Mouse (Mus musculus): ENCODE data around the gene Ankrd39.

The Ankrd39 gene

DNA sequence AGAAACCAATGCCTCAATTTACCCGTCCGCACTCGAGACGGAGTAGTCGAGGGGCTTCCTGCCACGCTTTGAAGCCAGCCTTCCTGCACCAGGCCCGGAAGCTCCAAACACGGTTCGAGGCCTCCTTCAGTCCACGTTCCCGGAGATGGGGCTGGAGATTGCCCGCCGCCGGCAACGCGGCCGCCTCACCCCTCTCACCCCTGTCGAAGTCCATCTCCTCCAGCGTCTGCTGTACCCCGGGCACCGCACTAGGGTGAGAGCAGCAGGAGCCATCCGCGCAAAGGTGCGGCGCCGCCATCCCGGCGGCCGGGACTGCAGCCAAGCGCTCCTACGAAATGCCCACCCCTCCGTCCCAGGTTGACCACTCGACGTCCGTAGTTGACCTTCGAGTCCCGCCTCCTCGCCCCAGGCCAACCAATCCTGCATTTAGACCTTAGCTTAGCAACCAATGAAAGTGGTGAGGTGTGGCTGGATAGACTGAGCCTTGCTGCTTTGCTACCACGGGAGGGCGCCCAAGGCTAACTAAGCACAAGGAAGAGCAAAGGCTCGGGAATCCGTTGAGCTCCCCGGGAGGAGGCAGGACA is at the start of gene Ankrd39:
Gene Ankrd39 (minus strand): TSS at position 558 of the 584 bp plus-strand sequence.
- DNase-seq (ENCODE audit: low spot score), result peak; percentile 99

DNA sequence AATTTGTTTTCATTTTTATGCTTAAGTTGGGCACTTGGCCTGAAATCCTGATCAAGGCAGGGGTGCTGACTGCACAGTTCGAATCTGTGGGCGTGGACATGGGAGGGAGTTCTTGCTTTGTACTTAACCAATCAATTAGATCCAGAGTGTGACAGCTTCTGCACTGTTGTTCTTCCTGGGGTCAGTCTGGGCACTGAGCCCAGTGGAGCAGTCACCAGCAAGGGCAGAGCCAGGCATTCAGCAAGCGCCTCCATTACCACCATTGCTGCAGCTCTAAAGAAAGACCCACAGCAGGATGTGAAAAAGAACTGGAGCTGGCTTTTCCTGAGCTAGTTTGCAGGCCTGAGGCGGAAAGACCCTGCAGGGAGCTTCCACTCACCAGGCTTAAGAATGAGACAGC is 48.9 kb upstream of the Ankrd39 start:
- peak; percentile 70 for DNase-seq (ENCODE audit: low spot score)

DNA sequence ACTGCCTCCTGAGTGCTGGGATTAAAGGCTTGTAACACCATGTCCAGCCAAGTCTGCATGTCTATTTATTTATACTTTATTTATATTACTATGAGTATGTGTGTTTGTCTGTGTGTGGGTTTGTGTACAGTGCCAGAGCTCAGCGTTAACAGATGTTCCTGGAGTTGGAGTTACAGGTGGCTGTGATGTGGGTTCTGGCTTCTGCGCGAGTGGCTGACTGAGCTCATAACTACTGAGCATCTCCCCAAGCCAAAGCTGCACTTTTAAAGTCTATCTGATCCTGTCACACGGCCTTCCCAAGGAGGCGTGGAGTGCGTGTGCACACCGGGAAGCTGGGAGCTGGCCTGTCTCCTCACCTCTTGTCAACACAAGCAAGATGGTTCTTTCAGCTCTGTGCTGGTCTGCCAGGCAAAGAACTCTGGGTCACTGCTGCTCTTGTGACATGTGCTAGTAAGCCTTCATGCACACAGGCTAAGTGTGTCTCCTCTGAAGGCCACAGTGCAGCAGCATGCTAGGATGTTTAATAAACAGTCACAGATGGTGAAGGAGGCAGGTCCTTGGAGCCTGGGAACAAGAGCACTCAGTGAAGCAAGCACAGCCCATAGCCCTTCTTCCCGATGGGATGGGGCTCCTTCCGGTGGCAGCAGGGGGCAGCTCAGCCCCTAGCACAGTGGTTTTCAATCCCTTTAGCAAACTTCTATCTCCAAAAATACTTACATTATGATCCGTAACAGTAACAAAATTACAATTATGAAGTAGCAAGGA is 48.1 kb upstream of the Ankrd39 start:
- peak; percentile 46 for DNase-seq (ENCODE audit: low spot score)

DNA sequence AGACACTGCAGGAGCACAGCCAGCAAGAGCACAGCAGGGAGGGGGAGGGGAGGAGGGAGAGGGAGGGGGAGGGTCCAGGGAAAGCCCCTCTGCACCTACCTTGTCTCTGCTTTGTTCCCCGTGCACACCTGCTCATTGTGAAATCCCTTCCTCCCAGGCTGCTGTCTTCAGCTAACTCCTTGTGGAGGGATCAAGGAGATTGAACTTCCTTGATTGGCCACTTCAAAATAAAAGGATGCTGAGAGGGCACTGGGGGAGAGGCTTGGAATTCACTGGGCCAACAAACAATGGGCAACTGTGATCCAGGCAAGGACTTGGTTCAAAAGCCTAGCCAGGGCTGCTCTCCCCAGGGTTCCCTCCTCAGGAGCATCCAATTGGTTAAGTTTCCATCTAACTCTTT is 45.9 kb upstream of the Ankrd39 start:
- no peak for DNase-seq (ENCODE audit: low spot score)

DNA sequence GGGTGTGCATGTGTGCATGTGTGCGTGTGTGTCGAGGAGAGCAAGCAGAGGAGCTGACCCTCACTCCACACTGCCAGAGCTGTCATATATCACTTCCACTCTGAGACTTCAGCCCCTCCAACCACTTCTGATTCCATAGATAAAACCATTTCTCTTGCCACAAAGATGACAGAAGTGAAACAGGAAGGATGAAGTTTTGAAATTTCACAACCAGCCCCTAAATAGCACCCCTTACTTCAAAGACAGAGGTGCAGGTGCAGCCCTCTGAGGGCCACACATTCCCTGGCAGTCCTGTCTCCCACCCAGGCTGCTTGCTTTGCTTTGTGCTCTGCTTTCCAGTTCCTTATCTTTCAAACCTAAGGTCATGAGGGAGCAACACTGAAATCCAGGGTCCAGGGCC is 44.2 kb upstream of the Ankrd39 start:
- no peak for DNase-seq (ENCODE audit: low spot score)

DNA sequence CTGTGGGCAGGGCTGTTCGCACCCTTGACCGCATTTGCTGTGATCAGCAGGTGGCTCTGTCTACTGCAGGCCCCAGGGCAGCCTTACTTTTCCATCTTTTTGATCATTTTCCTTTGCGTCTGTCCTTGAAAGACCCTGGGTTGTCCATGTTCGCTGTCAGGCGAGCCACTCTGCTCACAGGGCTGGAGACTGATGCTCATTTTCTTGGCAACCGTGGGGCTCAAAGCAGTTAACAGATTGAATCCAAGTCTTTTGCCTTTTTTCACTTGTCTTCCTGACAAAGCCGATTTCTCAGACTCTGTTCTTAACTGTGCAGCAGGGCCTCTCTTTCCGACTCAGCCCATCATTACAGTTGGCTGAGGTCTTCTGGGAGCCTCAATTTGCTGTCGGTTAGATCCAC is 43.4 kb upstream of the Ankrd39 start:
- DNase-seq (ENCODE audit: low spot score), result no peak

DNA sequence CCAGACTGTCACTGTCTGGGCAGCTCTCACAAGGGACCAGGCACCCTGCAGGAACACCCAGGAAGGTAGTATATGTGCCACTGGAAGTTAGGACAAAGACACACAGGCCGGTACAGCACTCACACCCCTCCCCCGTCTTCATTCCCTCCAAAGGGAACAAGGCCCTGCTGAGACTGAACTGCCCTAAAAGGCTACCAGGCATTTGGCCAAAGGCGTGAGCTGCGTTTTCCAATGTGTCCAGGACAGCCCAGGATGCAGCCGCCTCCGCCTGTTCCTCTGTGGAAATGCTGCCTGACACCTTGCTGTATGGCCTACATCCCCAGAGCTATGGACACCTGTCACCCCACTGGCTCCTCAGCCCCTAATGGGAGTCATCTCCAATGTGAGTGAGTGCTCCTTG is 42.2 kb upstream of the Ankrd39 start:
- DNase-seq (ENCODE audit: low spot score), result no peak

DNA sequence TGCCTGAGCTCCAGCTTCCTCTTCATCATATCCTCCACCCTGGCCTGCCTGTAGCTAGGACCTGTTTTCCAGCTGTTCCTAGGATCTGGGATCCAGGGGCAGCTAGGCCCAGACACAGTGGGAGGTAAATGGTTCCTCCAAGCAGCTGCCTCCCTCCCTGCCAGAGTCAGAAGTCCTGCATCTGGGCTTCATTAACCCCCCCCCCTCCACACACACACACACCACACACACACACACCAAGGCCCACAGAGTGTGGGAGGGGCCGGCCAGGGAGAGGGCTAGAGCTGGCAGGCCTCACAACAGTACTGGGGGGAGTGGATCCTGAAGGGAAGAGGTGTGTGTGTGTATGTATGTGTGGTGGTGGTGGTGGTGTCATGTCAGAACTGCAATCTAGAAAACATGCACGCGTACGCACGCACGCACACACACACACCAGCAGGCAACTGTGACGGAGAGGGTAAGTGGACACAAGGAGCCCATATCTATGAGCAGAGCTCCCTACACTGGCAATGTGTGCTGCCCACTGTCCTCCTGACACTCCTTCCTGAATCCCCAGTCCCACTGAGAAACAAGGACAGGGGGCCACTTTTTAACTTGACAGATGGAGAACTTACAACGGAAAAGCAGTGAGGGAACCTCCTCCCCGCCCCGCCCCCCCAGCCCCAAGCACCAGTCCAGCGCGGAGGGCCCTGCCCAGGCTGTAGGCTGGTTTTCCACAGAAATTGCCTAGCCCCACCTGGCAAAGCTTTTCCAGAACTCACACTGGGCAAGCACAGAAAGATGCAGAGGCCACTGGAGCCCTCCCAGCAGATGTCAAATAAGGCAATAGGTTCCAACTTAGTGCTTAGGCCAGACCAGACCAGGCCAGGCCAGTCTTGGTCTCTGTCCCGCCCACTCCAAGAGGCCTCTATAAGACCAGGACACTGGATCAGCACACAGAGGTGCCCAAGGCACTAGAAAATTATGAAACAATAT is 41.5 kb upstream of the Ankrd39 start:
- peak; percentile 73 for DNase-seq (ENCODE audit: low spot score)

DNA sequence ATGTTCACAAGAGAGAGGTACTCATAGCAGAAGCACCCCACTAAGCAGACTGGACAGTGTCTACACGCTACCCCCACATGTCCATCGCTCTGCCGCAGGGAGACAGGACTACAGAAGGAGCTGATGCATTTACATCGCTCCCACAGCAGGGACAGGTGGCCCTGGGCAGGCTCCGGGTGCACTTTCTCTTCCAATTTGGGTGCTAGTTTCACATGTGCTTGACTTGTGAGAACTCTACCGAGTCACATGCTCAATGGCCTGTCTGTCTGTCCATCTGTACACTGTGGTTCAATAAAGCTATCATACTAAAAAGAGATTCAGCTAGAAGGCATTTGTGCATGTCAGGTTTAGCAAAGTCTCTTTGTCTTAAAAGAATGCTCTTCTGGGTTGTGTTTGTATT is 40.6 kb upstream of the Ankrd39 start:
- no peak for DNase-seq (ENCODE audit: low spot score)

DNA sequence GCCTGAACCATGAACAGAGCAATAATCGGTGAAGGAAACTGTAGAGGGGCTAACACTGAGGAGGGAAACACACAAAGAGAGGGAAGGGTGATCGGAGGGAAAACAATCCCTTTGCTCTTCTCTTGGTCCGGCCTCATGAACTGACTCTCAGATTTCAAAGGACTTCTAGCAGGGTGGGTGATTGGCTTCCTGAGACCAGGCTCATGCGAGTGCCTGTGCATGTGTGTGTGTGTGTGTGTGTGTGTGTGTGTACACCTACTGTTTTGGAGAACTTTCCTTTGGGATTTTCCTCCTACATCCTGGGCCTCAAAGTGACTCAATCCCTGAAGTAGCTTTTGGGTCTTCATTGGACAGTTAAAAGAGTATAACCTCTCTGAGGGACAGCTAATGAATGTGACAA is 39.0 kb upstream of the Ankrd39 start:
- peak; percentile 58 for DNase-seq (ENCODE audit: low spot score)

DNA sequence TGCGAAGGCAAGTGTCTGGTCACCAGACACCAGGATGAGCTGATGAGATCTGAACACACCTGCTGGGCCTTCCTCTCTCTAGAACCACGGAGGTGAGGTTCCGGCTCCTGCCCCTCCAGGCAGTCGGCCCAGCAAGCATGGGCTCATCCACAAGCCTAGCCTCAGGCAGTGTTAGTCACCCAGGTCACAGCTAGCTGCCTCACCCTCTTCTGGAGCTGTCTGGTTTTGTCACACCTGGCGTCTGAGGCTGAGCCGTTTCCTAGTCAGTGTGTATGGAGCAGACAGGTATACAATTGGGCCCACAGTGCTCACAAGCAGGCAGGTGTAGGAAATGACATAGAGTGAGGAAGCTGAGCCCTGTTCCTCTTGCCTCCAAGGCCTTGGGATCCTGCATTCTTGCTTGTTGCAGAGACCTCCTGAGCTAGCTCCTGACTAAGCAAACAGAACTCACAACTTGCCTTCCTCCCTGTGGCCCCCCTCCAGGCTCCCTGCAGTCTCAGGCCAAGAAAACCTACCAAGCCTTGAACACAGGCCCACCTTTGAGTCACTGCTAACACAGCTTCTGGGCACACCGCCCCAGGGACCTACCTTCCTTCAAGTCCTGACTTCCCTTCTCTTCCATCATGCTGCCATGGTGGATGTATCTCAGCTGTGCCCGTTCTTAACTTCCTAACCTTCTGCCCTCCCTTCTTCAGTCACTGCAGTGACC is 36.3 kb upstream of the Ankrd39 start:
- no peak for DNase-seq (ENCODE audit: low spot score)

DNA sequence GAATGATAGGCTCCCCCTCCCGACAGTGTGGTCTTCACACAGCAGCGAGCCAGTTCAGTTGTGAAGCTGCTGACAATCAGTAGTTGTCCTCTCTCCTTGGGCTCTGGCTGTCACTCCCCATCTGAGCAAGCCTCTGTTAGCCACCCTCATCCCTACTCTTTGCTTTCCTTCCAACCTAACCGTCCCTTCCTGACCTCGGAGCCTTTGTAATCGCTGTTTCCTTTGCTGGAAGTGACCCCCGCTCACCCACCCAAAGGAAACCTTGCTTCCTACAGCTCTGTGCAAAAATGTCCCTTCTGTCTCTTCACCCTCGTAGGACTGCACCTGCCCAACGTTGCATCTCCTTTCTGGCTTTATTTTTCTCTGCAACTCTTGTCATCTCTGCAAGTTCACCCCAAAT is 35.0 kb upstream of the Ankrd39 start:
- DNase-seq (ENCODE audit: low spot score), result no peak

DNA sequence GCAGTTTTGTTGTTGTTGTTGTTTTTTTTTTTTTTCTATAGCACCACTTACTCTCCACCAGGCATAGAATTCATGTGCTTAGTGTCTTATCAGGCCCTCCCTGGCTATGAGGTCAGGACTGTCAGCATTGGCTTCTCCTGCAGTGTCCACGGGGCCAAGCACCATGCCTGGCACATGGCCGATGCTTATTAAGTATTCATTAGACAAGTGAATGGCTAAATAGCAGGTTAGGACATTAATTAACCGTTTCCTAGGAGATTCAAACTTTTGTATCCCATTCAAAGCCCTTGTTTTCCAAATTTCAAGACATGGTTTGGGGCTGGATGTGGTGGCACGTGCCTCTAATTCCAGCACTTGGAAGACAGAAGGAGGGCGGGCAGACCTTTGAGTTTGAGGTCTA is 34.0 kb upstream of the Ankrd39 start:
- DNase-seq (ENCODE audit: low spot score), result no peak

DNA sequence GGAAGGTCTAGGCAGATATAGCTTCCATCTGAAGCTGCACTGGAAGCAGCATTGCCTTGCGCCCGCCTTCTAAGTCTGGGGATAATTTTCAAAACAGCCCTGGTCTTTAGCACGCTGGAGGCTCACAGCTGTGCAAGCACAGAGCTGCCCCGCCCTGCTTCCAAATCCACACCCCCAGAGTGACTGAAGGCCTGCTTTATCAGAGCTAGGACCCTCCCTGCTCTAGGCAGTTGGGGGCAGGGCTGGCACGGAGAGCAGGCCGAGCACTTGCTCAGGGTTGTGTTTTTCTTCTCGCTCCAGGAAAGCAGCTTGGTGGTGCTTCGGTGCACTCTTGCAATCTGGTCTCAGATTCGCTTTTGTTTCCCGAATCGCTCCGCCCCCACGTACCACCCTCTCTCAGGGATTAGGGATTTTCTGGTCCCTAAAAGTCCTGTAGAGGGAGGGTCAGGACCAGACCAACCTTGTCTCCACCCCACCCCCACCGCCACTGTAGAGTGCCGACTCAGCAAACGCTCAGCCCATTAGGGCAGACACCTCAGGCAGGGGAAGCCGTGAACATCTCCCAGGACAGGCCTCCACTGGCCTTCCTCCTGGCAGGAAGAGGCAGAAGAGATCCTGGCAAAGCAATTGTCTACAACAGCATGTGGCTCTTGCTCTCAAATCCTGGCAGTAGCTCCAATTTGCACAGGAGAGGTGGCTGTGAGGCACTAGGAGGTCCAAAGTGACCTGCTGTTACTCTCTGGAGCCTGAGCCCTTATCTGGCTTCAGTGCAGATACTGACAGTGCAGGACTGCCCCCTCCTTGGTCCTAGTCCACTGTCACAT is 33.4 kb upstream of the Ankrd39 start:
- DNase-seq (ENCODE audit: low spot score), result peak; percentile 85

DNA sequence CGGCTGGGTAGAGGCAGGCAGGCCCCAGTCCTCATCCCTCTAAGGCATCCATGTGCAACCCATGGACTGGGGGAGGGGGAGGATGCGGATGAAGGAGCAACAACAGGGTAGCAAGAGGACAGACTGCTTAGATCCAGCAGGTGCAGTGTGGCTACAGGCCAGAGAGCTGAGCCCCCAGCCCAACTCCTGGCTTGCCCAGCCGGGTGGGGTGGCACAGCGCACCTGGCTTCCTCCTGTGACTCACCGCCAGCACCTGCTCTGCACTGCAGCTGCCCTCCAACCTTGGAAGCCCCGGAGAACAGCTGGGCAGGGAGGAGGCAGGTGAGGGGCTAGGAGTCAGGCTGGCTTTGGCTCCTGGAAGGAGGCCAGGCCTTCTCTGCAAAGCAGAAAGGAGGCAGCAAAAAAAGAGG is 32.7 kb upstream of the Ankrd39 start:
- no peak for DNase-seq (ENCODE audit: low spot score)

DNA sequence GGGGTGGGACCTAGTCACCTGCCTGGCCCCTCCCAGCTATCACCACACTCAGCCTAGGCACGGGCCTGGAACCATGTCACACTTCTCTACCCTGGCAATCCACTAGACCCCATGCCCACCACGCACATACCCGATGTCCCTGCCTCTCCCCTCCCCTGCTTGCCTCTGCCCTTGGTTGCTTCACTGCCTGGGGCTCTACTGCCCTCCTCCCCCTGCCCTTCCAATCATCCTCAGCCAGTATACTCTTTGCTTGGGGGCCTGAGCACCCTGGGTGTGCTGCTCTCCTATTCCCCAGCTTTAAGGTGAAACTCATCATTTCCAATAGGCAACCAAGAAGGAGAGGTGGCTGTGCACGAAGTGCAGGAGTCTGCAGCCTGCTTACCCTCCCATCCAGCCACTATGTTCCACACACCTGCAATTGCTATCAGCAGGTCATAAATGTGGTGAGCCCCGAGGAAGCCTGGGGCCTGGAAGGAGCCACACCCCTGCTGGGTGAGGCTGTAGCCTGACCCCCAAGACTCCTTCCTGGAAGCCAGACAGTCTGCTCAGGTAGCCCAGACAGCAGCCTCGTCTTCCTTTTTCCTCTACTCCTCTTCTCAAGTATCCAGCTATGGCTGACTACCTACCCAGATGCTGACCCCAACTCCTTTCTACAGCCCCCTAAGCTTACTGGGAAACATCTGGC is 29.9 kb upstream of the Ankrd39 start:
- no peak for DNase-seq (ENCODE audit: low spot score)

DNA sequence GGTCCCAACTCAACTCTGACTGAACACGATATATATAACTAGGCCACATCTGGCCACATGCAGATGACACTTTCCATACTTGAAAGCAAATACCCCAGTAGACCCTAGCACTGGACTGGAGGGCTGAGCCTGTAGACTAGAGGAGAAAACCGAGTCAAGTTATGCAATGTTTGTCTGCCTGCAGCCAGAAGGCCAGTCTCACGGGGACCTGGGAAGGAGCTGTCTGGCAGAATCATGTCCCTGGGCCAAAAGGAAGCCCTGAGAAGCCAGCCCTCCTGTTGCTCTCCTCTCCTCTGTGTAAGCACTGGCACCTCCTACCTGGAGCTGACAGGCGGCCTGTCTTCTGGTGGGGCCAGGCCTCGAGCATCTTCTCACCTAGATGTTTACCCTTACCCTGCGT is 28.1 kb upstream of the Ankrd39 start:
- DNase-seq (ENCODE audit: low spot score), result no peak

DNA sequence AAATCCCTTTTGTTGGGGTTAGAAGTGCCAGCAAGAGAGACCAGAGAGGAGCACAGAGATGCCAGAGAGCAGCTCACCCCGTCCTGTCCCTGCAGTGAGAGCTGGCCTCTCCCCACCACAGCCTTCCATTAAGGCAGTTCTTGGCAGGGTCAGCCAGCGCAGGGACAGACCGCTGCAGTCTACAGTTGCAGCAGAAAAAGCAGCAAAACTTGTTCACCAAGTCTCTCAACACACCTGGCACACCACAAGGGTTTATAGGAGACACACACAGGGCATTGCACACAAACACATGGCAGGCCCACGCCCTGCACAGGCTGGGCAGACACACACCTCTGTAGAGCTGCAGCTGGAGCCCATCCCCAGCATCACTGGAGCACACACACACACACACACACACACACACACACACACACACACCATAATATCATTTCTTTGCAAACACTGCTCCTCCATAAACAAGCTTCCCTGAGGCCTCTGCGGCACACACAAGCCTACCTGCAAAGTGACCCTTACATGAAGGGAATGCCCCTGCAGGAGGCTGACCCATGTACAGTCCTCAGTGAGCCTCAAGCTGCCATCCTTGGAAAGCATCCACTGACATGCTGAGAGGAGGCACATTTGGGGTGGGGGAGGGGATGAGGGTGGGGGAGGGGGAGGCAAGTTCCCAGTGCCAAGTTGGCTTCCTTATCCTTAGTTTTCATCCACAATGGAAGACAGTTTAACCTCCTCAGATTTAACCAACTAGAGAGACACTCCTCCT is 27.1 kb upstream of the Ankrd39 start:
- no peak for DNase-seq (ENCODE audit: low spot score)

DNA sequence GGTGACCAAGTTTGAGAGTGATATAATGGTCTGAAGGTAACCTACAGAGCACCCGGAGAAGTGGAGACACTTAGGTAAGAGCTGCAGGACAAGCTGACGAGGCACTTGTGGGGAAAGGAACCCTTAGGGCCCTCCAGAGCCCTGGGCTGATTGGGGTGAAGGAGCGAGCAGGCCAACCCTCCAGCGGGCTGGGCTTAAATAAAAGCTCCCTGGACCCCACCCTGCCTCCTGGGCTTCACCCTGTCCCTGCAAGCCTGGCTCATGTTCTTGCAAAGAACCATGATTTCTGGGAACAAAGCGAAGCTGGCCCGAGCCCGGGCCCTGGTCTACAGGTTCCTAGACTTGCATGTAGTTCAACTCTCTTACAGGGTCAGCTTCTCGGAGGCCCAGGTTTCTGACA is 26.3 kb upstream of the Ankrd39 start:
- DNase-seq (ENCODE audit: low spot score), result no peak

DNA sequence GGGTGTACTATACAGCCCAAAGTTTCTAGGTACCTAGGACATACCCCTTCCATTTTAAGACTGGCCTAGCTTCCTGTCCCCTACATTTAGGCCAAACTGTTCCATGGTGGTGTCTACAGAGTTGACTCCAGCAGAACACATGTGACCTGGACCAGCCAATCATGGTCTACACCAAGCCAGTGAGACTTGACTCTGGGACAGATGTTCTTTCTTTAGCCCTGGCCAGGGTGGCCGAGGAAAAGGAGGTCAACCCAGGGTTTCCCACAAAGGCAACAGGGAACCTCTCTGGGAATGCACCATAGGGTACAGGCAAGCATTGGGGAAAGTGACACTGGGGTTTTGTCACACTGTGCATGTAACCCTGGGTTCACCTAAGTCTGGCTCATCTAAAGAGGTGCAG is 25.5 kb upstream of the Ankrd39 start:
- DNase-seq (ENCODE audit: low spot score), result no peak
